Mouse (Mus musculus): ENCODE results near the gene Manbal. TPM values are rescaled to one million over a fixed set of nuclear protein-coding genes. Genes with fewer than 3 reads are reported as not detected.

Manbal gene
- polyA plus RNA-seq, 2 experiments, result 52.8 to 82.3 TPM

- TF ChIP-seq POLR2A (IDR thresholded peaks at IDR 0.05; ENCODE audit: borderline replicate concordance, extremely low read depth, insufficient read depth, insufficient read length), result no peak
- Histone ChIP-seq H3K36me3 (ENCODE audit: control insufficient read depth, insufficient read depth, low read length) (peaks cover 11% of the 10 kb centered on the region), H3K4me2 (replicated peaks; ENCODE audit: low read depth, low read length, severe bottlenecking) (peak overlapping the region; percentile 78), H3K4me1 (ENCODE audit: control insufficient read depth, insufficient read depth, low read length) (peaks cover 30% of the 10 kb centered on the region), H3K27ac (replicated peaks; ENCODE audit: low read depth, low read length) (peak overlapping the region; percentile 94), H3K4me3 (replicated peaks; ENCODE audit: low read length) (peak overlapping the region; percentile 87), H3K27me3 (ENCODE audit: control insufficient read depth, insufficient read depth, low read length) (no peaks in the 10 kb centered on the region), H3K9ac (ENCODE audit: low read depth, low read length, severe bottlenecking) (peak overlapping the region; percentile 99), H3K9me3 (ENCODE audit: control insufficient read depth, low read length) (no peaks in the 10 kb centered on the region)
- DNase-seq (ENCODE audit: low spot score) (no peak), ATAC-seq (ENCODE audit: low FRiP score, low read depth) (no peak)
- 13% methylated on average over 15 of the region's 21 CpGs for WGBS
Observed at GRCm38 (mm10) chr2:157423706-157424125, 56.3 kb downstream of the Manbal start.

- H3K4me1 ChIP-seq (ENCODE audit: control insufficient read depth, insufficient read depth, low read length), result peaks cover 30% of the 10 kb centered on the region
- 1% methylated on average over 27 of the region's 98 CpGs for WGBS
Observed at GRCm38 (mm10) chr2:157424126-157424903, 56.9 kb downstream of the Manbal start.

GRCm38 (mm10) chr2:157424904-157425642, 57.7 kb downstream of the Manbal start:
- ATAC-seq (ENCODE audit: low FRiP score, low read depth) (no peak), DNase-seq (ENCODE audit: low spot score) (no peak)
- peak overlapping the region; percentile 78 for H3K4me2 ChIP-seq (replicated peaks; ENCODE audit: low read depth, low read length, severe bottlenecking)
- no peaks in the 10 kb centered on the region for H3K27me3 ChIP-seq (ENCODE audit: control insufficient read depth, insufficient read depth, low read length)
- H3K9me3 ChIP-seq (ENCODE audit: control insufficient read depth, low read length), result no peaks in the 10 kb centered on the region
- no peak for TF ChIP-seq POLR2A (IDR thresholded peaks at IDR 0.05; ENCODE audit: borderline replicate concordance, extremely low read depth, insufficient read depth, insufficient read length)
- 51% methylated on average over 16 of the region's 16 CpGs for WGBS
- peak overlapping the region; percentile 99 for H3K9ac ChIP-seq (ENCODE audit: low read depth, low read length, severe bottlenecking)
- peak overlapping the region; percentile 87 for H3K4me3 ChIP-seq (replicated peaks; ENCODE audit: low read length)
- peaks cover 19% of the 10 kb centered on the region for H3K36me3 ChIP-seq (ENCODE audit: control insufficient read depth, insufficient read depth, low read length)
- peak overlapping the region; percentile 94 for H3K27ac ChIP-seq (replicated peaks; ENCODE audit: low read depth, low read length)
- peaks cover 30% of the 10 kb centered on the region for H3K4me1 ChIP-seq (ENCODE audit: control insufficient read depth, insufficient read depth, low read length)

More at GRCm38 (mm10) chr2:157424126-157424903, 56.9 kb downstream of the Manbal start:
- Histone ChIP-seq H3K4me2 (replicated peaks; ENCODE audit: low read depth, low read length, severe bottlenecking) (peak overlapping the region; percentile 78), H3K9me3 (ENCODE audit: control insufficient read depth, low read length) (no peaks in the 10 kb centered on the region), H3K27ac (replicated peaks; ENCODE audit: low read depth, low read length) (peak overlapping the region; percentile 94), H3K4me3 (replicated peaks; ENCODE audit: low read length) (peak overlapping the region; percentile 87), H3K36me3 (ENCODE audit: control insufficient read depth, insufficient read depth, low read length) (peaks cover 16% of the 10 kb centered on the region), H3K27me3 (ENCODE audit: control insufficient read depth, insufficient read depth, low read length) (no peaks in the 10 kb centered on the region), H3K9ac (ENCODE audit: low read depth, low read length, severe bottlenecking) (peak overlapping the region; percentile 99)
- ATAC-seq (ENCODE audit: low FRiP score, low read depth), result peak; percentile 46
- no peak for TF ChIP-seq POLR2A (IDR thresholded peaks at IDR 0.05; ENCODE audit: borderline replicate concordance, extremely low read depth, insufficient read depth, insufficient read length)
- DNase-seq (ENCODE audit: low spot score), result no peak

GRCm38 (mm10) chr2:157425643-157425988, 58.2 kb downstream of the Manbal start:
- Histone ChIP-seq H3K27me3 (ENCODE audit: control insufficient read depth, insufficient read depth, low read length) (no peaks in the 10 kb centered on the region), H3K4me2 (replicated peaks; ENCODE audit: low read depth, low read length, severe bottlenecking) (peak overlapping the region; percentile 78), H3K36me3 (ENCODE audit: control insufficient read depth, insufficient read depth, low read length) (peaks cover 20% of the 10 kb centered on the region), H3K9ac (ENCODE audit: low read depth, low read length, severe bottlenecking) (no peak overlapping the region), H3K4me1 (ENCODE audit: control insufficient read depth, insufficient read depth, low read length) (peaks cover 30% of the 10 kb centered on the region), H3K27ac (replicated peaks; ENCODE audit: low read depth, low read length) (no peak overlapping the region), H3K4me3 (replicated peaks; ENCODE audit: low read length) (peak overlapping the region; percentile 87), H3K9me3 (ENCODE audit: control insufficient read depth, low read length) (no peaks in the 10 kb centered on the region)
- no peak for TF ChIP-seq POLR2A (IDR thresholded peaks at IDR 0.05; ENCODE audit: borderline replicate concordance, extremely low read depth, insufficient read depth, insufficient read length)
- no peak for ATAC-seq (ENCODE audit: low FRiP score, low read depth)
- WGBS, result 69% methylated on average over 6 of the region's 6 CpGs
- no peak for DNase-seq (ENCODE audit: low spot score)

DNA sequence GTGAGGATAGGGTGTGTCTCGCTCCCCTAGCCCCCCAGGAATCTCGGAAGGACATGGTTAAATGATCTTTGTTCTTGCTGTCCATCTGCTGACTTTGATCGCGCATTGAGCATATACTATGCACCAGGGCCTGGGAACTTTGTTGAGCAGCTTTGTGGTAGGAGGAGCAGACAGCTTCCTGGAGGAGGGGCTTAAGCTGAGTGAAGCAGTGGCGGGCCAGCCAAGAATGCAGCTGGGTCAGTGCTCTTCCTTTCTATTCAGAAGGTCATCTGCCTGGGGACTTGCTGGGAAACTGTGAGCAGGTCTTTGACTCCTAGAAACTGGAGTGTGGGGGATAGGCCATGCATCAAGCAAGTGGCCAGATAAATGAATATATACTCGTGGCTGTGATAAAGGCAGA, 58.8 kb downstream of the Manbal start:
- 76% methylated on average over 6 of the region's 6 CpGs for WGBS
- Histone ChIP-seq H3K27ac (replicated peaks; ENCODE audit: low read depth, low read length) (no peak overlapping the region), H3K4me3 (replicated peaks; ENCODE audit: low read length) (no peak overlapping the region), H3K4me1 (ENCODE audit: control insufficient read depth, insufficient read depth, low read length) (peaks cover 30% of the 10 kb centered on the region), H3K27me3 (ENCODE audit: control insufficient read depth, insufficient read depth, low read length) (no peaks in the 10 kb centered on the region), H3K9me3 (ENCODE audit: control insufficient read depth, low read length) (no peaks in the 10 kb centered on the region), H3K4me2 (replicated peaks; ENCODE audit: low read depth, low read length, severe bottlenecking) (no peak overlapping the region), H3K36me3 (ENCODE audit: control insufficient read depth, insufficient read depth, low read length) (peaks cover 23% of the 10 kb centered on the region), H3K9ac (ENCODE audit: low read depth, low read length, severe bottlenecking) (no peak overlapping the region)
- no peak for DNase-seq (ENCODE audit: low spot score)
- no peak for ATAC-seq (ENCODE audit: low FRiP score, low read depth)
- TF ChIP-seq POLR2A (IDR thresholded peaks at IDR 0.05; ENCODE audit: borderline replicate concordance, extremely low read depth, insufficient read depth, insufficient read length), result no peak
